Mouse (Mus musculus) myocyte (in vitro differentiated cells): ENCODE measurements around the gene Arhgef7.

Experiments used
- CEBPB ChIP-seq: IDR thresholded peaks from 2 replicates; pipeline ENCODE4 v1.6.1; 2011; ENCODE audit warnings: mild to moderate bottlenecking, moderate library complexity; ENCODE audit not compliant: poor library complexity, insufficient read depth, severe bottlenecking
- E2F4 ChIP-seq: IDR thresholded peaks from one replicate; pipeline ENCODE4 v1.6.1; 2011; ENCODE audit warnings: mild to moderate bottlenecking, control low read depth, moderate library complexity; ENCODE audit not compliant: insufficient read depth
- MYOD1 ChIP-seq, 3 experiments: IDR thresholded peaks; one replicate each; pipeline ENCODE4 v1.6.1; 2011; ENCODE audit warnings: control low read depth in 2 of 3, low read depth in 2 of 3, mild to moderate bottlenecking in 2 of 3, moderate library complexity in 1 of 3; ENCODE audit not compliant: insufficient read length in 2 of 3, control insufficient read depth in 1 of 3
- MYOG ChIP-seq, 3 experiments: IDR thresholded peaks; one replicate each; pipeline ENCODE4 v1.6.1; 2011; ENCODE audit warnings: control low read depth in 2 of 3, low read depth in 2 of 3, mild to moderate bottlenecking in 2 of 3; ENCODE audit not compliant: insufficient read length in 2 of 3, control insufficient read depth in 1 of 3, insufficient read depth in 1 of 3
- POLR2A ChIP-seq: IDR thresholded peaks from one replicate; pipeline ENCODE4 v1.6.1; 2011; ENCODE audit warnings: low read depth, mild to moderate bottlenecking, control low read depth, moderate library complexity; ENCODE audit not compliant: insufficient read length
- POLR2AphosphoS2 ChIP-seq: IDR thresholded peaks from one replicate; pipeline ENCODE4 v1.6.1; 2011; ENCODE audit warnings: low read depth, control low read depth; ENCODE audit not compliant: insufficient read length
- TCF12 ChIP-seq: IDR thresholded peaks from one replicate; pipeline ENCODE4 v1.6.1; 2011; ENCODE audit warnings: mild to moderate bottlenecking, control low read depth; ENCODE audit not compliant: poor library complexity, insufficient read depth, severe bottlenecking
- TCF3 ChIP-seq: IDR thresholded peaks from one replicate; pipeline ENCODE4 v1.6.1; 2011; ENCODE audit warnings: low read depth, control low read depth; ENCODE audit not compliant: insufficient read length
- USF1 ChIP-seq: IDR thresholded peaks from one replicate; pipeline ENCODE4 v1.6.1; 2011; ENCODE audit warnings: low read depth, mild to moderate bottlenecking, control low read depth, moderate library complexity

- no peak for TF ChIP-seq TCF12
- TF ChIP-seq TCF3: no peak
- TF ChIP-seq E2F4: no peak
- TF ChIP-seq MYOG (IDR thresholded peaks at IDR 0.05; ENCODE audit: control insufficient read depth in 1 of 3, insufficient read depth in 1 of 3, insufficient read length in 2 of 3, low read depth in 2 of 3): no peak
- TF ChIP-seq USF1: no peak
- TF ChIP-seq MYOD1 (IDR thresholded peaks at IDR 0.05; ENCODE audit: control insufficient read depth in 1 of 3, insufficient read length in 2 of 3, low read depth in 2 of 3): no peak
- TF ChIP-seq POLR2A: no peak
- TF ChIP-seq CEBPB: no peak
- TF ChIP-seq POLR2AphosphoS2: no peak
Observed at GRCm38 (mm10) chr8:11704716-11705420, 22.7 kb upstream of the Arhgef7 start.
